Mouse (Mus musculus): ENCODE measurements around the gene Ppdpf. TPM values are rescaled to one million over a fixed set of nuclear protein-coding genes. Genes with fewer than 3 reads are reported as not detected.
A peak's percentile ranks its signal among the peaks of the same experiment; 100 is the strongest.

The Ppdpf gene
- total RNA-seq (2014; rRNA removed) (44.4 and 48.4 TPM in 2 replicates), polyA plus RNA-seq (2012; rRNA removed) (181 and 217 TPM in 2 replicates)

DNA sequence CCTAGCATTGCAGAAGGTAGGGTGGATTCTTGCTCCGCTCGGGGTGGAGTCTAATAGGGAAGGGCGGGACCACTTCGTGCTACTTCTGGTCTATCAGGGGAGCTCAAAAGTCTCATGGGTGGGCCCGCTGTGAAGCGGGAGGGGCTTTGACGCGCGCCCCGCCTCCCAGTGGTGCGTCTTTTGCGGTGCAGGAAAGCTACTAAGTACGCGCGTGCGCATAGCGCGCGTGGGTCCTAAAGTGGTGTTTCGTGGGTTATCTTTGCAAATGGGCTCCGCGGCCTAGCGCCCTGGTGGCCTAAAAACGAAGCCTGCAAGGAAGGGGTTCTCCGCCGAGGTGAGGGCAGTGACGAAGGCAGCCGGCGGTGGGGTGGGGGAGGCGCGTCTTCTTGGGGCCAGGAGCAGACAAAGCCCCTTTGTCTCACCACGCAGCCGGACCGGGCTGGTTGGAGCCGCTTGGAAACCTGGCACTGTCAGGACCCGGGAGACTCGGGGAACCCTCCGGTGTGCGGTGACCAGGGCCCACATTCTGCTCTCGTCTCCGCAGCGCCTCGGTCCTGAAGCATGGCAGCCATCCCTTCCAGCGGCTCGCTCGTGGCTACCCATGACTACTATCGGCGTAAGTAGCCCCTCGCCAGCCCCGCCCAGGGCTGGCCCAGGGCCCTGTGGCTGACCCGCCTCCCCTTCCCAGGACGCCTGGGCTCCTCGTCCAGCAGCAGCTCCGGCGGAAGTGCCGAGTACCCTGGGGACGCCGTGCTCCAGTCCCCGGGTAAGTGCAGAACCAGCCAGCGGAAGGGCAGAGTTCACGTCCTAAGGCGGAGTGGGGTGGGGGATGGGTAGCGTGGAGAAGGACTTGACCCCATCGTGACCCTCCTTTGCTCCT, at the start of gene Ppdpf:
Gene Ppdpf (plus strand): TSS at position 127 of the 880 bp plus-strand sequence.
- DNase-seq (ENCODE audit: extremely low read depth, low read depth, low spot score): peak; percentile 93
- Histone ChIP-seq H3K79me2 (ENCODE audit: control insufficient read depth, insufficient read depth, low read length) (no peaks in the 10 kb centered on the region), H3K36me3 (ENCODE audit: control insufficient read depth, insufficient read depth, low read length) (no peaks in the 10 kb centered on the region), H3K4me3 (ENCODE audit: insufficient read depth, low read depth, low read length) (peak within 1 kb of the TSS; percentile 88), H3K27ac (replicated peaks; ENCODE audit: insufficient read depth, low read depth, low read length) (peak within 1 kb of the TSS; percentile 92), H3K27me3 (ENCODE audit: control insufficient read depth, insufficient read depth, low read length) (no peaks in the 10 kb centered on the region), H3K9ac (ENCODE audit: low read depth, low read length) (peak within 1 kb of the TSS; percentile 90), H3K4me1 (ENCODE audit: control insufficient read depth, insufficient read depth, low read length) (peaks cover 15% of the 10 kb centered on the region)
- TF ChIP-seq POLR2A (IDR thresholded peaks at IDR 0.05; ENCODE audit: extremely low read depth, insufficient read depth, low read length) (0 out of 2 replicates have a peak, but pooled peaks have one; percentile 52), CTCF (IDR thresholded peaks at IDR 0.05; ENCODE audit: low read depth, low read length) (no peak)
- WGBS: under 1% methylated on average over 64 of the region's 64 CpGs

DNA sequence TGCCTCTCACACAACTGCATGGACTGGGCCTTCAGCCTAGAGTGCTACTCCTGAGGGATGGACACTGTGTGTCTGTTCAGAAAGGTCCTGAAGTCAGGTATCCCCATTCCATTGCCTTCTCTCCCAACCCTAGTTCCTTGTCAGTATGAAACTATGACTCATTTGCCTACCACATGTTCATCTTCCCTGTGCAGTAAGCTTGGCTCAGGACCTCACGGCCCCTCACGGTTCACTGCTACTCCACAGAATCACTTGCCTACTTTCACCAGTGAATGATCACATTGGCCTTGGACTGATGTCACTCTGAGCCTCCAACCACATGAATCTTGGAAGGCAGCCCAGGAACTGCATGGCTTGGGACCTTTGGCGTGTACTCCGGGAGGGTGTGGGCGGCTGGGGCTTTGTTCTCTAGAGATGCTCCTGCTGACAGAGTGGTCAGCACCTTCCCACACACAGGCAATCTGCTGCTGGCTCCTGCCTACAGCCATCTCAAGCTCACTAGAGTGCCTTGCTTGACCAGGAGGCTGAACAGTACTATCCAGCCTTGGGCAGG, 47.3 kb upstream of the Ppdpf start:
- TF ChIP-seq CTCF (IDR thresholded peaks at IDR 0.05; ENCODE audit: low read depth, low read length) (no peak), POLR2A (IDR thresholded peaks at IDR 0.05; ENCODE audit: extremely low read depth, insufficient read depth, low read length) (no peak)
- Histone ChIP-seq H3K4me1 (ENCODE audit: control insufficient read depth, insufficient read depth, low read length) (no peaks in the 10 kb centered on the region), H3K4me3 (ENCODE audit: insufficient read depth, low read depth, low read length) (no peak overlapping the region), H3K36me3 (ENCODE audit: control insufficient read depth, insufficient read depth, low read length) (no peaks in the 10 kb centered on the region), H3K9ac (ENCODE audit: low read depth, low read length) (no peak overlapping the region), H3K27ac (replicated peaks; ENCODE audit: insufficient read depth, low read depth, low read length) (no peak overlapping the region), H3K27me3 (ENCODE audit: control insufficient read depth, insufficient read depth, low read length) (peaks cover under 1% of the 10 kb centered on the region), H3K79me2 (ENCODE audit: control insufficient read depth, insufficient read depth, low read length) (no peaks in the 10 kb centered on the region)
- no peak for DNase-seq (ENCODE audit: extremely low read depth, low read depth, low spot score)
- WGBS: 68% methylated on average over 5 of the region's 5 CpGs

GRCm38 (mm10) chr2:181142703-181143135, 44.3 kb upstream of the Ppdpf start:
- no peak for TF ChIP-seq POLR2A (IDR thresholded peaks at IDR 0.05; ENCODE audit: extremely low read depth, insufficient read depth, low read length)
- TF ChIP-seq CTCF (IDR thresholded peaks at IDR 0.05; ENCODE audit: low read depth, low read length): no peak
- 57% methylated on average over 8 of the region's 8 CpGs for WGBS

GRCm38 (mm10) chr2:181143509-181144276, 43.4 kb upstream of the Ppdpf start:
- Histone ChIP-seq H3K9ac (ENCODE audit: low read depth, low read length) (no peak overlapping the region), H3K36me3 (ENCODE audit: control insufficient read depth, insufficient read depth, low read length) (no peaks in the 10 kb centered on the region), H3K27ac (replicated peaks; ENCODE audit: insufficient read depth, low read depth, low read length) (no peak overlapping the region), H3K4me3 (ENCODE audit: insufficient read depth, low read depth, low read length) (no peak overlapping the region), H3K4me1 (ENCODE audit: control insufficient read depth, insufficient read depth, low read length) (peaks cover 7% of the 10 kb centered on the region), H3K79me2 (ENCODE audit: control insufficient read depth, insufficient read depth, low read length) (no peaks in the 10 kb centered on the region), H3K27me3 (ENCODE audit: control insufficient read depth, insufficient read depth, low read length) (no peaks in the 10 kb centered on the region)
- 59% methylated on average over 2 of the region's 2 CpGs for WGBS
- DNase-seq (ENCODE audit: extremely low read depth, low read depth, low spot score): no peak
- no peak for TF ChIP-seq POLR2A (IDR thresholded peaks at IDR 0.05; ENCODE audit: extremely low read depth, insufficient read depth, low read length)
- no peak for TF ChIP-seq CTCF (IDR thresholded peaks at IDR 0.05; ENCODE audit: low read depth, low read length)

More at GRCm38 (mm10) chr2:181142703-181143135, 44.3 kb upstream of the Ppdpf start:
- Histone ChIP-seq H3K4me3 (ENCODE audit: insufficient read depth, low read depth, low read length) (no peak overlapping the region), H3K36me3 (ENCODE audit: control insufficient read depth, insufficient read depth, low read length) (no peaks in the 10 kb centered on the region), H3K27me3 (ENCODE audit: control insufficient read depth, insufficient read depth, low read length) (no peaks in the 10 kb centered on the region), H3K79me2 (ENCODE audit: control insufficient read depth, insufficient read depth, low read length) (no peaks in the 10 kb centered on the region), H3K9ac (ENCODE audit: low read depth, low read length) (no peak overlapping the region), H3K4me1 (ENCODE audit: control insufficient read depth, insufficient read depth, low read length) (no peaks in the 10 kb centered on the region), H3K27ac (replicated peaks; ENCODE audit: insufficient read depth, low read depth, low read length) (no peak overlapping the region)
- DNase-seq (ENCODE audit: extremely low read depth, low read depth, low spot score): no peak

DNA sequence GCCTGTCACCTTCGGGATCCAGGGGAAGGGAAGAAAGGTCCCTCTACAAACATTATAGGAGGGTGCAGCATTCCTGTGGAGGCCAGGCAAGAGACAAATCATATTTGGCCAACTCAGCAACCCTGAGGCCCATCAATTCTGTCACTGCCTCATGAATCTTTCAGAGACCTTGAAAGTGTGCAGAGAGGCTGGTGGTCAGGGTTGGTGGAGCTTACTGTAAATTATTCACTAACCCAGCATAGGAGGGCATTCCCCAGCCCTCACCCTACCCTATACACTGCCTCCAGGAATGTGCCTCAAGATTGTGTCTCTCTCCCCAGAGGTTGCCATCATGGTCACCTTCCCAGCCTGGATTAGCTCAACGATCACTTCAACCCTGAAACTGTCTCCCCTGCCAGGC, 42.4 kb upstream of the Ppdpf start:
- Histone ChIP-seq H3K36me3 (ENCODE audit: control insufficient read depth, insufficient read depth, low read length) (no peaks in the 10 kb centered on the region), H3K27ac (replicated peaks; ENCODE audit: insufficient read depth, low read depth, low read length) (no peak overlapping the region), H3K27me3 (ENCODE audit: control insufficient read depth, insufficient read depth, low read length) (no peaks in the 10 kb centered on the region), H3K4me3 (ENCODE audit: insufficient read depth, low read depth, low read length) (no peak overlapping the region), H3K4me1 (ENCODE audit: control insufficient read depth, insufficient read depth, low read length) (peaks cover 7% of the 10 kb centered on the region), H3K9ac (ENCODE audit: low read depth, low read length) (no peak overlapping the region), H3K79me2 (ENCODE audit: control insufficient read depth, insufficient read depth, low read length) (no peaks in the 10 kb centered on the region)
- no peak for DNase-seq (ENCODE audit: extremely low read depth, low read depth, low spot score)
- 78% methylated on average over 2 of the region's 2 CpGs for WGBS
- TF ChIP-seq CTCF (IDR thresholded peaks at IDR 0.05; ENCODE audit: low read depth, low read length) (no peak), POLR2A (IDR thresholded peaks at IDR 0.05; ENCODE audit: extremely low read depth, insufficient read depth, low read length) (no peak)

All from liver, adult 2 months (tissue).